Mouse (Mus musculus): ENCODE results near the gene Pcbd1.

Gene Pcbd1

GRCm38 (mm10) chr10:61089170-61090142 is at the start of gene Pcbd1:
TSS of gene Pcbd1 (plus strand) at chr10:61089331.
- DNase-seq (ENCODE audit: low spot score), result peak; percentile 45

DNA sequence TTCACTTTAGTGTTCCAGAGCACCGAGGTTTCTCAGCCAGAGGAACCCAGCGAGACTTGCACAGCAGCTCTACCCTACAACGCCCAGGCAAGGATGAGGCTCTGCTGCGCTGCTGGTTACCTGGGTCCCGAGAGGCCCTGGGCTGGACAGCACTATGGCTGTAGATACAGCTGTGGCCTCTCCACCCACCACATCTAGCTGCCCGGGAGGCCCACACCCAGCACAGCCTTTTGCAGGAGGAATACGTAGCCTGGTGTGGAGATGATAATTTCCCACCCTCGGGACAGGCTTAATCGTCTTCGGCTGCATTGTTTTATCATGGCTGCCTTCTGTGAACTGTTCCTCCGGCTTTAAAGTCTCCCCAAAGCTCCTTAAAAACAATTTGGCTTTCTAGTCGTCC is 49.5 kb upstream of the Pcbd1 start:
- DNase-seq (ENCODE audit: low spot score), result no peak

- DNase-seq (ENCODE audit: low spot score), result no peak
Measured at GRCm38 (mm10) chr10:61045081-61045480, 44.0 kb upstream of the Pcbd1 start.

GRCm38 (mm10) chr10:61051993-61052613 is 37.0 kb upstream of the Pcbd1 start:
- peak; percentile 51 for DNase-seq (ENCODE audit: low spot score)

DNA sequence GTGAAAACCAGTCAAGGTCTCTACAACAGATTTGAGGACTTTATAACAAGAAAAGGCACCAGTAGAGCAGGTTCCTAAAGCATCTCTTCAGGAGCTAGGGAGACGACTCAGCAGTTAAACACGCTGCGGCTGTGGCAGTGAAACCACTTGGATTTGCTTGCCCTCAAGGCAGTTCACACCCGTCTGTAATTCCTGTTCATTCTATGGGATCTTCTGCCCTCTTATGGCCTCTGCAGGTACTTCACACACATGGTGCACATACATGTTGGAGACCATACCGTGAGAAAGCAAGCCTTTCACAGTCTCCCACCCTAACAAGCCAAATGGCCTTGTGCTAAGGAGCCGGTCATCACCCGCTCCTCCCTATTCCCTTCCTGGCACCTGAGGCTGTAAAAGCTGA is 32.5 kb upstream of the Pcbd1 start:
- DNase-seq (ENCODE audit: low spot score), result no peak

DNA sequence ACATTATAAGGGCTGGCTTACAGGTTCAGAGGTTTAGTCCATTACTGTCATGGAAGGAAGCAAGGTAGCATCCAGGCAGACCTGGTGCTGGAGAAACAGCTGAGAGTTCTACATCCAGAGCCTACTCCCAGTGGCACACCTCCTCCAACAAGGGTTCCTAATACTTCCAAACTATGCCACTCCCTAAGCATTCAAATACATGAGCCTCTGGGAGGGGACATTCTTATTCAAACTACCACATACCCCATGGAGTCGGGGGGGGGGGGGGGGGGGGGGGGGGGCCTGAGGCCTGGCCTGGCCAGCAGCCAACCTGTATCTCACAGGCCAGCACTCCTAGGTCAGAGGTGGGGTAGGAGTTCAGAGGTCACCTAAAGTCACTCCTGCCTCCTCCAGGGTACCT is 30.0 kb upstream of the Pcbd1 start:
- DNase-seq (ENCODE audit: low spot score), result no peak

- no peak for DNase-seq (ENCODE audit: low spot score)
Measured at GRCm38 (mm10) chr10:61059543-61060110, 29.5 kb upstream of the Pcbd1 start.

DNA sequence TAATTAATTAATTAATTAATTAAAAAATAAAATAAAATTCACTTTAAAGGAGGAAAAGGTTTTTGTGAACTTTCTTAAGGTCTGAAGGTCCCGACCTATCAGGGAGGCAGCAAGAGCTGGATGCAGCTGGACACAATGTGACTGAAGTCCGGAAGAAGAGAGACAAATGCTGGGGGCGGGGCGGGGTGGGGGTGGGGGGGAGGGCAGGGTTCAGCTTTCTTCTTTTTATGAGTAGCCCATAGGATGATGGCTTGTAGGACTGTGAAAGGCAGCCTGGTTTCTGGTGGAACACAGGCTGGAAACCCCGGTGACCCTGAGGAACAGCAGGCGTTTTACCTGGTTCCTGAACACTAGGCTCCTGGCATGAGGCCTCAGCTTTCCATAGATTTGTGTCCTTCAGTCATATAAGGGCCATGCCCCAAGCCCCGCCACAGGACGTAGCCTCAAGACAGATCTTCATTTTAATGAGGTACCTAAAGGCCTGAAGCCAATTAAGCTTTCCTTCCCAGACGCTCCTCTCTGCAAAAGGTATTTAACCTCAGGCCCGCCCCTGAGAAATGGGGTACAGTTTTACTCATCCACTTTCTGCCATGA is 25.8 kb upstream of the Pcbd1 start:
- DNase-seq (ENCODE audit: low spot score), result no peak

GRCm38 (mm10) chr10:61064635-61065034 is 24.5 kb upstream of the Pcbd1 start:
- DNase-seq (ENCODE audit: low spot score), result no peak

GRCm38 (mm10) chr10:61065287-61066005 is 23.7 kb upstream of the Pcbd1 start:
- no peak for DNase-seq (ENCODE audit: low spot score)

DNA sequence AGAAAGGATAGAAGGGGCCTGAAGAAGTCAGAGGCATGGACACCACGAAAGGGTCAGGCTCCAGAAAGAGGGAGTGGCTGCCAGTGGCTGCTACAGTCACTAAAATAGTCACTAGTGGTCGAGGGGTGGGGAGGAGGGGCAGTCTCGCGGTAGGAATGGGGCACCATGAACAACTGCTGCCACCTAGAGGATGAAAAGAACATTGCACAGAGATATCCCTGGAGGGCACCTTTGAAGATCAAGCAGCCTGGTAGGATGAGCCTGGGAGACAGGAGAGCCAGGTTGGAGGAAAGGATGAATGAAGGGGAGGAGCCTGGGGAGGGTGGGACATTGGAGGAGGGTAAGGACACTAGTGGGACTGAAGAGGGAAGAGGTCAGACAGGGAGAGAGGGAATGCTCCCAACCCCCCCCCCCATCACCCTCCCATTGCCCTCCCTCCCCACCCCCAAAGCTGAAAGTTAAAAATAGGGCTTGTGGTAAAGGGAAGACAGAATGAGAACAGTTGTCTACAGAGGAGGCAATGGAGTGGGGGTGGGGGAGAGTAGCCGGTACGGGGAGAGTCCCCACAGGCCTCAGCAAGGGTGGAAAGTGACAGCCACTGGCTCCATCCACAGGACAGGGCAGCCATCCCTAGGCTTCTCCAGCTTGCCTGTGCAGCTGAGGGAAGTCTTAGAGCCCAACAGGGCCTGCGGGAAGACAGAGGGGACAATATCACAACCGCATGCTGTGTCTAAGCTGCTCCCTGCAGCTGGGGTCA is 20.5 kb upstream of the Pcbd1 start:
- peak; percentile 53 for DNase-seq (ENCODE audit: low spot score)

- DNase-seq (ENCODE audit: low spot score), result no peak
Measured at GRCm38 (mm10) chr10:61069248-61069647, 19.9 kb upstream of the Pcbd1 start.

GRCm38 (mm10) chr10:61072324-61072723 is 16.8 kb upstream of the Pcbd1 start:
- peak; percentile 15 for DNase-seq (ENCODE audit: low spot score)

- DNase-seq (ENCODE audit: low spot score), result no peak
Measured at GRCm38 (mm10) chr10:61074643-61075042, 14.5 kb upstream of the Pcbd1 start.

- no peak for DNase-seq (ENCODE audit: low spot score)
Measured at GRCm38 (mm10) chr10:61075607-61076006, 13.5 kb upstream of the Pcbd1 start.

DNA sequence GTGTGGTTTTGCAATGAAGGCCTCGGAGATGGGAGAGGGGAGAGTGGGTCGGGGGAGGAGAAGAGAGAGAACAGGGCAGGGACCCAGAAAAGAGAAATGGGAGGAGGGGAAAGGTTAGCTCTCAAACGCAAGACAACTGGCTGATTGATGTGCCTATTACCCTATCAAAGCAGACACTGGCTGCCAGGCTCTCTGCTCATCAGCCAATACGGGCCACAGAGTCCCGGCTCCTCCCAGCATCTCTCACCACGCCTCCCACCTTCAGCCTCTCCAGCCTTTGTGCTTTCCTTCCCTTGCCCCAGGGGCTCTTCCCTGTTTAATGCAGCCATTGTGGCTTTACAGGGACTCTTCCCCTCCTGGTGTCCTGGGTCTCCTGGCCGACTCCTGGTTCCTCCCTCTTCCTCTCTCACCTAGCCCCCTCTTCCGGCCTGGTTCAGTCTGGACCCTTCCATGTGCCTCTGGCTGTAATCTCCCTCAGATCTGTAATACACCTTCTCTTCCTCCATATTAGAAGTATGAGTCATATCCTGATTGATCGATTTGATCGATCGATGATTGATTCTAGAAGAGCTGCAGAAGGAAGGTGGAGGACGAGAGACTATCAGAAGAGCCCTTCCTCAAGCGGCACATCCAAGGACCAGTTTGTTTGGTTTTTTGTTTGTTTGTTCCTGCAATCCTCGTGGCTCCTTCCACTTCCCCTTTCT is 8.8 kb upstream of the Pcbd1 start:
- DNase-seq (ENCODE audit: low spot score), result peak; percentile 78

DNA sequence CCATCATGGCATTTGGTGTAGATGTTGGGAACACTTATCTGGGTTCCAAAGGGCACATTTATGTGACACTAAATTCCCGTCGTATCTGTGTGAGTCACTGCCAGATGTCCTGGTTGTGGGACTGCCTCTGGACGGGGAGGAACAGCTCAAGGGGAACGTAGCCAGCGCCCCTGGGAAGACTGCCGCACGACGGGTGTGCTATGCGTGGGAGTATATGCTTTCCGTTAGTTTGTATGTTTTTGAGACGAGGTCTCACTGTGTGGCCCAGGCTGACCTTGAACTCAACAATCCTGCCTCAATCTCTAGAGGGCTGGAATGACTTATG is 8.2 kb upstream of the Pcbd1 start:
- DNase-seq (ENCODE audit: low spot score), result no peak

- DNase-seq (ENCODE audit: low spot score), result no peak
Measured at GRCm38 (mm10) chr10:61085364-61085763, 3.8 kb upstream of the Pcbd1 start.

- no peak for DNase-seq (ENCODE audit: low spot score)
Measured at GRCm38 (mm10) chr10:61086502-61086901, 2.6 kb upstream of the Pcbd1 start.

DNA sequence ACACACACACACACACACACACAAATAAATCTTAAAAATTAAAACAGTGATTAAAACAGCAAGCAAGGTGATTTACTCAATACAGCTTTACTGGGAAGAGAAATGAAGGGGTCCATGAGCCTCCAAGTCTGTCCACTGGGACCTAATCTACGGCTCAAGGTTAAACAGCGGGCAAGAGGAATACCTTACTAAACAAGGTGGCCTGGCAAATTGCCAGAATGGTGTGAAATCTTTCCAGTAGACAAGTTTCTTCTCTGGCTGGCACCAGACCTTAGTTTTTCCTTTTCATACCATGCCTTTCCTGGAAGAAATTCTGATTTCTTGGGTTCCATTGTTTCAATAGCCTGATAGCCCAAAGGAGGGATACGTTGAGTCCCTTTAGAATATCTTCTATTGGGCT is 663 bp upstream of the Pcbd1 start:
- DNase-seq (ENCODE audit: low spot score), result no peak

DNA sequence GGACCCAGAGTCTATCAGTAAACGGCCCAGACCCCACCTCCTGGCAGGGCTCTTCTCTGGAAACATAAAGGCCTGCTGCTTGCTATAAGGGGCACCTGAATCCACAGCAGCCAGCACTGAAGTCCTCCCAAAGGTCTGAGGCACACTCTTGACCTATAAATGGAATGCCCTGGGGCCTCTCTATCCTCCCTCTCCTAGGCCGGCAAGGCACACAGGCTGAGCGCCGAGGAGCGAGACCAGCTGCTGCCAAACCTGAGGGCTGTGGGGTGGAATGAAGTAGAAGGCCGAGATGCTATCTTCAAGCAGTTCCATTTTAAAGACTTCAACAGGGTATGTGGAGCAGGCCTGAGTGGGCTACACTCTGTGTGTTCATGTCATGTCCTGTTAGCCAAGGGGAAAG is 2.7 kb downstream of the Pcbd1 start:
- no peak for DNase-seq (ENCODE audit: low spot score)

Data from lung, postnatal 25 days (tissue).